Mouse (Mus musculus) stomach, embryonic 14.5 days (tissue): Measurements from ENCODE around the gene Adar. TPM values are rescaled to one million over a fixed set of nuclear protein-coding genes. Genes with fewer than 3 reads are reported as not detected.
A peak's percentile ranks its signal among the peaks of the same experiment; 100 is the strongest.

ENCODE experiments used
- ATAC-seq: fragments of 200-750 bp; cut with Nextera tagmentation; 2 replicates; pipeline ENCODE4 v1.8.0; 2017; ENCODE audit warnings: low read depth, moderate TSS enrichment; ENCODE audit not compliant: insufficient number of reproducible peaks, insufficient read depth, low FRiP score
- H3K27ac ChIP-seq: fragments of 300-500 bp; sonication (generic); 2 replicates; pipeline ENCODE4 v1.5.1; 2014; ENCODE audit warnings: mild to moderate bottlenecking, low read length, moderate library complexity, mixed read lengths
- H3K27me3 ChIP-seq: fragments of 300-500 bp; sonication (generic); 2 replicates; pipeline ENCODE4 v1.6.1; 2014; ENCODE audit warnings: low read length, control low read depth, mixed read lengths; ENCODE audit not compliant: control insufficient read depth, insufficient read depth
- H3K36me3 ChIP-seq: fragments of 300-500 bp; sonication (generic); 2 replicates; pipeline ENCODE4 v1.6.1; 2014; ENCODE audit warnings: mild to moderate bottlenecking, control low read depth, low read length, moderate library complexity, mixed read lengths; ENCODE audit not compliant: control insufficient read depth, insufficient read depth
- H3K4me1 ChIP-seq: fragments of 300-500 bp; sonication (generic); 2 replicates; pipeline ENCODE4 v1.6.1; 2014; ENCODE audit warnings: low read length, control low read depth, mixed read lengths; ENCODE audit not compliant: control insufficient read depth, insufficient read depth
- H3K4me2 ChIP-seq: fragments of 300-500 bp; sonication (generic); replicated peaks from 2 replicates; pipeline ENCODE4 v1.6.1; 2014; ENCODE audit warnings: low read depth, low read length, control low read depth
- H3K4me3 ChIP-seq: fragments of 300-500 bp; sonication (generic); 2 replicates; pipeline ENCODE4 v1.5.1; 2014; ENCODE audit warnings: low read depth, low read length, control low read depth
- H3K9ac ChIP-seq: fragments of 300-500 bp; sonication (generic); replicated peaks from 2 replicates; pipeline ENCODE4 v1.6.1; 2014; ENCODE audit warnings: low read depth, mild to moderate bottlenecking, control low read depth, low read length, moderate library complexity, mixed read lengths
- H3K9me3 ChIP-seq: fragments of 300-500 bp; sonication (generic); 2 replicates; pipeline ENCODE4 v1.6.1; 2016; ENCODE audit warnings: low read depth, low read length, control low read depth; ENCODE audit not compliant: control insufficient read depth
- WGBS: fragments of 180-500 bp; shearing (Covaris S2); extraction: QIAGEN DNeasy Blood & Tissue Kit; methylation state at CpG from one replicate; pipeline ENCODE4 v1.1.7; 2014; 5-methylcytosine and 5-hydroxymethylcytosine counted together
- polyA plus RNA-seq: library from polyadenylated mRNA; unstranded; fragments of >200 nt; fragmentation: Nextera tagmentation; extraction: Ambion mirVana; gene quantifications from 2 replicates; pipeline ENCODE4 v1.2.1, GENCODE M21; 2014

Adar gene
- polyA plus RNA-seq, 1 experiment from 2014 or later: 16.6 TPM

GRCm38 (mm10) chr3:89774236-89774960 lies 59.6 kb downstream of the Adar start:
- Histone ChIP-seq H3K4me1 (peaks cover 20% of the 10 kb centered on the region), H3K9ac (peak overlapping the region; percentile 99), H3K4me3 (peak overlapping the region; percentile 97), H3K4me2 (peak overlapping the region; percentile 76), H3K27me3 (no peaks in the 10 kb centered on the region), H3K27ac (no peak overlapping the region; the same call in 1 of the 2 replicates), H3K9me3 (no peaks in the 10 kb centered on the region), H3K36me3 (peaks cover 36% of the 10 kb centered on the region)
- 41% methylated on average over 15 of the region's 15 CpGs for WGBS
- no peak for ATAC-seq

GRCm38 (mm10) chr3:89776001-89776400 lies 61.2 kb downstream of the Adar start:
- H3K4me3 ChIP-seq: no peak overlapping the region
- WGBS: 87% methylated on average over 4 of the region's 4 CpGs
- no peaks in the 10 kb centered on the region for H3K27me3 ChIP-seq
- H3K4me2 ChIP-seq: no peak overlapping the region
- H3K27ac ChIP-seq: no peak overlapping the region
- ATAC-seq: no peak
- peaks cover 51% of the 10 kb centered on the region for H3K36me3 ChIP-seq
- H3K9ac ChIP-seq: no peak overlapping the region
- H3K4me1 ChIP-seq: peaks cover 20% of the 10 kb centered on the region
- no peaks in the 10 kb centered on the region for H3K9me3 ChIP-seq

GRCm38 (mm10) chr3:89780102-89780501 lies 65.3 kb downstream of the Adar start:
- Histone ChIP-seq H3K4me3 (no peak overlapping the region), H3K27me3 (no peaks in the 10 kb centered on the region), H3K27ac (no peak overlapping the region), H3K9me3 (no peaks in the 10 kb centered on the region), H3K9ac (no peak overlapping the region), H3K36me3 (peaks cover 75% of the 10 kb centered on the region), H3K4me1 (peaks cover 7% of the 10 kb centered on the region), H3K4me2 (no peak overlapping the region)
- WGBS: 92% methylated on average over 4 of the region's 4 CpGs
- no peak for ATAC-seq

GRCm38 (mm10) chr3:89781640-89782039 lies 66.8 kb downstream of the Adar start:
- 78% methylated on average over 5 of the region's 5 CpGs for WGBS
- peaks cover 64% of the 10 kb centered on the region for H3K36me3 ChIP-seq
- no peak overlapping the region for H3K9ac ChIP-seq

DNA sequence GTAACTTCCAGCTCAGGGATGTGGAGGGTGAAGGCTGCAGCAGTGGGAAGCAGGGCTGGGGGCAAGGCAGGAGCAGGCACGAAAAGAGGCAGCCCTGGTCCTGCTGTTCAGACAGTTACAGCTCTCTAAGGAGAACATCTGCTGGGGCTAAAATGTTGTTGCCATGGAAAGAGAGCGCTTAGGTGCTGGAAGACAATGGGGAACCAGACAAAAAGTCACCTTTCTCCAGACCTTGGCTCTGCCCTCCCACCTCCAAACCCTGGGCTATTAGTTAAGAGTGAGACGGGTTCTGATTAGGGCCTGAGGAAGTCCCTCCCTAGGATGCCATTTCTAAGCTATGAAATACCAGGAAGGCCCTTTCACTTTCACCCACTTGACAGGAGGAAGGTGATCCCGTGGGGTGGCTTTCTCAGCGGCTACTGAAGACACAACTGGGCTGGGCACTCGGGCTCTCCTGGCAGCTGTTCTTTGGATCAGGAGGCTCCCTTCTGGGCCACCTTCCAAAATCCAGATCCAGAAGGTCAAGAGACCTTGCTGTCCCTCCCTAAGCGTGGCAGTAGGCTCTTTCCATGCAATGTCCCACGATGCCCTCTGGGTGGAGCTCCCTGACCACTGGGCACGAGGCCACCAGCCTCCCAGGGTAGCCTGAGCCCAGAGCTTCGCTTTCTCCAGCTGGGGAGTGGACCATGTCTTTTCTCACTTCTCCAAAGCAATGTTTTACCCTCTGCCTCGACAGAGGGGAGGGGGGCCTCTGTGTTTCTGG lies 70.3 kb downstream of the Adar start:
- H3K9ac ChIP-seq: no peak overlapping the region
- H3K4me1 ChIP-seq: peaks cover 6% of the 10 kb centered on the region; the same call in 1 of the 2 replicates
- H3K9me3 ChIP-seq: no peaks in the 10 kb centered on the region
- H3K27ac ChIP-seq: no peak overlapping the region
- peak; percentile 80; the same call in 1 of the 2 replicates for ATAC-seq
- H3K4me3 ChIP-seq: no peak overlapping the region
- H3K27me3 ChIP-seq: no peaks in the 10 kb centered on the region
- H3K4me2 ChIP-seq: 0 out of 2 replicates have a peak overlapping the region, but pooled peaks have one; percentile 10
- 18% methylated on average over 11 of the region's 11 CpGs for WGBS
- peaks cover 31% of the 10 kb centered on the region for H3K36me3 ChIP-seq

More at GRCm38 (mm10) chr3:89781640-89782039, 66.8 kb downstream of the Adar start:
- Histone ChIP-seq H3K27me3 (no peaks in the 10 kb centered on the region), H3K27ac (no peak overlapping the region), H3K9me3 (no peaks in the 10 kb centered on the region), H3K4me2 (no peak overlapping the region), H3K4me3 (no peak overlapping the region), H3K4me1 (peaks cover 6% of the 10 kb centered on the region; the same call in 1 of the 2 replicates)
- ATAC-seq: no peak

- no peak for ATAC-seq
- Histone ChIP-seq H3K4me1 (peaks cover 6% of the 10 kb centered on the region; the same call in 1 of the 2 replicates), H3K27ac (no peak overlapping the region), H3K9me3 (no peaks in the 10 kb centered on the region), H3K4me3 (no peak overlapping the region), H3K27me3 (no peaks in the 10 kb centered on the region), H3K9ac (no peak overlapping the region), H3K36me3 (peaks cover 21% of the 10 kb centered on the region), H3K4me2 (no peak overlapping the region)
- WGBS: 79% methylated on average over 6 of the region's 6 CpGs
Observed at GRCm38 (mm10) chr3:89786275-89786674, 71.5 kb downstream of the Adar start.

GRCm38 (mm10) chr3:89788680-89789352 lies 74.0 kb downstream of the Adar start:
- Histone ChIP-seq H3K27ac (no peak overlapping the region), H3K27me3 (no peaks in the 10 kb centered on the region), H3K4me3 (no peak overlapping the region), H3K4me2 (no peak overlapping the region), H3K4me1 (peaks cover 6% of the 10 kb centered on the region; the same call in 1 of the 2 replicates), H3K36me3 (0 out of 2 replicates have a peak, but pooled peaks cover under 1% of the 10 kb centered on the region), H3K9me3 (no peaks in the 10 kb centered on the region), H3K9ac (no peak overlapping the region)
- no peak for ATAC-seq
- WGBS: 77% methylated on average over 16 of the region's 16 CpGs

DNA sequence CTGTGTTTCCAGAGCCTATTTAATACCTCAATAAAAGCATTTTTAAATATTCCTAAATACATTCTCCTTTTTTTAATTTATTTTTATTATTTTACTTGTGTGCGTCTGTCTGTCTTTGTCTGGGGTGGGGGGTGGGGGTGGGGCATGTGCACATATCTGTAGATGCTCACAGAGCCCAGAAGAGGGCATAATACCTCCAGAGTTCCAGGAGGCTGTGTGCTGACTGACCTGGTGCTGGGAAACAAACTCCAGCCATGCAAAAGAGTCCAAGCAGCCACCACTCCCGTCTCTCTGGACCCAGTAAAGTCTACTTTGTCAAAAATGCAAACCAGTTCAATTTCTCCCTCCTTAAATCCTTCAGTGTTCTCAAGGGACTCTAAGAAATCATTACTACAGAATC lies 79.8 kb downstream of the Adar start:
- no peaks in the 10 kb centered on the region for H3K27me3 ChIP-seq
- ATAC-seq: no peak
- H3K9ac ChIP-seq: no peak overlapping the region
- no peak overlapping the region for H3K4me3 ChIP-seq
- no peaks in the 10 kb centered on the region for H3K36me3 ChIP-seq
- H3K9me3 ChIP-seq: no peaks in the 10 kb centered on the region
- H3K4me2 ChIP-seq: no peak overlapping the region
- WGBS: 67% methylated on average over 2 of the region's 2 CpGs
- H3K4me1 ChIP-seq: no peaks in the 10 kb centered on the region
- no peak overlapping the region for H3K27ac ChIP-seq
